Mouse (Mus musculus) midbrain, embryonic 14.5 days (tissue): ENCODE data around the gene Pkd1l3. TPM values are rescaled to one million over a fixed set of nuclear protein-coding genes. Genes with fewer than 3 reads are reported as not detected.

Experiments used
- polyA plus RNA-seq: library from polyadenylated mRNA; unstranded; fragments of >200 nt; fragmentation: Nextera tagmentation; extraction: Ambion mirVana; gene quantifications from 2 replicates; pipeline ENCODE4 v1.2.1, GENCODE M21; 2014

Pkd1l3 gene
- polyA plus RNA-seq, 1 experiment from 2014 or later: 0.12 TPM

Other genes starting within 250 kb of the Pkd1l3 start
- gene Pmfbp1, start 120.5 kb upstream of the Pkd1l3 start, polyA plus RNA-seq: 3.3 and 3.5 TPM in 2 replicates
- gene Dhx38, start 48.7 kb upstream of the Pkd1l3 start, polyA plus RNA-seq: 15.6 and 15.8 TPM in 2 replicates
- 27.6 and 33.3 TPM in 2 replicates for gene Txnl4b, start 48.6 kb upstream of the Pkd1l3 start, polyA plus RNA-seq
- not detected in 2 replicates for gene Hp, start 35.3 kb upstream of the Pkd1l3 start, polyA plus RNA-seq
- 28.7 and 31.1 TPM in 2 replicates for gene Dhodh, start 5.8 kb upstream of the Pkd1l3 start, polyA plus RNA-seq
- 158 and 187 TPM in 2 replicates for gene Ist1, start 78.7 kb downstream of the Pkd1l3 start, polyA plus RNA-seq
- 87.5 and 95.2 TPM in 2 replicates for gene Zfp821, start 91.0 kb downstream of the Pkd1l3 start, polyA plus RNA-seq
- gene Atxn1l, start 123.2 kb downstream of the Pkd1l3 start, polyA plus RNA-seq: 3.1 and 4.4 TPM in 2 replicates
- gene Ap1g1, start 164.0 kb downstream of the Pkd1l3 start, polyA plus RNA-seq: 33.9 and 43.4 TPM in 2 replicates